Mouse (Mus musculus) heart, postnatal 0 days (tissue): ENCODE measurements around the gene Psmg1.

Experiments
- CTCF ChIP-seq: IDR thresholded peaks from 2 replicates; pipeline ENCODE4 v1.5.1; 2016; ENCODE audit warnings: antibody characterized with exemption, control low read depth, low read depth
- EP300 ChIP-seq: IDR thresholded peaks from 2 replicates; pipeline ENCODE4 v1.6.1; 2016; ENCODE audit warnings: antibody characterized with exemption, low read depth

DNA sequence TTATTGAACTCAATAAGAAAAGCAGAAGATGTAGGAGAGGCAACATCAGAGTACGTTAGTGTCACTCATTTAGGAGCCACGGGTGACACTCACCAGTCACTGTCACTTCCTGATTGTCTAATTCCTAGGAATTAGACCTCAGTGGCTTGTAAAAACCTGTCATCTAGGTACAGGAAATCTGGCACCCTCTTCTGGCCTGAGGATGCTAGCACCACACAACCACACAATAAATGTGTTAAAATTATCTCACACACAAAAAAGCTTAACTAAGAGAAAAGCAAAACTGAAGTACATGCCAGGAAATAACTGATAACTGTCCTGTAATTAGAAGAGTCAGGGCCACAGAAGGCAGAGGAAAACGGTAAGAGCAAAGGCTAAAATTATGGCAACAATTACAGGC, 34.5 kb upstream of the Psmg1 start:
- TF ChIP-seq EP300 (no peak), CTCF (0 out of 2 replicates have a peak, but pooled peaks have one; percentile 9)
